Mouse (Mus musculus) cerebellum, adult (tissue): ENCODE results near the gene S100a13.

Source experiments
- ATAC-seq: cut with Nextera tagmentation; 2 replicates; pipeline ENCODE4 v1.9.2; 2017; ENCODE audit warnings: mild to moderate bottlenecking, moderate library complexity, mixed read lengths; ENCODE audit not compliant: insufficient number of reproducible peaks, low FRiP score, low TSS enrichment

S100a13 gene

GRCm38 (mm10) chr3:90549676-90550420, 35.6 kb downstream of the S100a13 start:
- no peak for ATAC-seq

- ATAC-seq = no peak
Observed at GRCm38 (mm10) chr3:90550421-90550790, 36.2 kb downstream of the S100a13 start.

- ATAC-seq = no peak
Observed at GRCm38 (mm10) chr3:90552231-90552630, 38.0 kb downstream of the S100a13 start.

GRCm38 (mm10) chr3:90555954-90556353, 41.7 kb downstream of the S100a13 start:
- peak; percentile 56; the same call in 1 of the 2 replicates for ATAC-seq

- no peak for ATAC-seq
Observed at GRCm38 (mm10) chr3:90560008-90560628, 45.9 kb downstream of the S100a13 start, which contains the start of gene S100a3. TSS of gene S100a3 (plus strand) at chr3:90560578.
